Mouse (Mus musculus): ENCODE results near the gene Ip6k2. TPM values are rescaled to one million over a fixed set of nuclear protein-coding genes. Genes with fewer than 3 reads are reported as not detected.

The Ip6k2 gene
- polyA plus RNA-seq, 1 experiment from 2014 or later, result 88.1 TPM

DNA sequence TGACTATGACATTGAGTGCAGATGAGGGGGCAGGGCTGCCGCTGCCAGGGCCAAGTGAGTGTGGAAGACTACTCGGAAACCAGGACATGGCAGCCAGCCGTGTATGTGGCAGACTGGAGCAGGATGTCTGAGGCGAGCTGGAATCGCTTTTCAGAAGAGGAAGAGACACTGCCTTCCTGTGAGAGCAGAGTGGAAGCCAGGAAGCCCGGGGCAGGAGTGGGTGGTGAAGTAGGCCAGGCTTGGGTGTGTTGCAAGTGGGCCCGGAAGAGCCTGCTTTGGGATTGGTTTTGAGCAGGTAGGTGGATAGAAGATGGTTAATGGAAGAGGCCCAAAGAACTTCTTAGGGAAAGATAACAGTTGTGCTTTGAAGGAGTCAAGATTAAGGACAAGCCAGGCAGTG, 32.0 kb downstream of the Ip6k2 start:
- Histone ChIP-seq H3K9ac (no peak overlapping the region), H3K27me3 (ENCODE audit: insufficient read depth, low read length) (no peaks in the 10 kb centered on the region), H3K4me1 (ENCODE audit: insufficient read depth) (no peaks in the 10 kb centered on the region), H3K9me3 (ENCODE audit: low read depth, low read length) (no peaks in the 10 kb centered on the region), H3K27ac (ENCODE audit: low read depth) (no peak overlapping the region), H3K4me2 (no peak overlapping the region), H3K4me3 (ENCODE audit: low read depth, low read length) (no peak overlapping the region), H3K36me3 (ENCODE audit: insufficient read depth) (peaks cover 63% of the 10 kb centered on the region)
- TF ChIP-seq CTCF (IDR thresholded peaks at IDR 0.05; ENCODE audit: low read depth), result no peak
- 80% methylated on average over 7 of the region's 7 CpGs for WGBS
- ATAC-seq (ENCODE audit: insufficient read depth) (no peak), DNase-seq (no peak)

DNA sequence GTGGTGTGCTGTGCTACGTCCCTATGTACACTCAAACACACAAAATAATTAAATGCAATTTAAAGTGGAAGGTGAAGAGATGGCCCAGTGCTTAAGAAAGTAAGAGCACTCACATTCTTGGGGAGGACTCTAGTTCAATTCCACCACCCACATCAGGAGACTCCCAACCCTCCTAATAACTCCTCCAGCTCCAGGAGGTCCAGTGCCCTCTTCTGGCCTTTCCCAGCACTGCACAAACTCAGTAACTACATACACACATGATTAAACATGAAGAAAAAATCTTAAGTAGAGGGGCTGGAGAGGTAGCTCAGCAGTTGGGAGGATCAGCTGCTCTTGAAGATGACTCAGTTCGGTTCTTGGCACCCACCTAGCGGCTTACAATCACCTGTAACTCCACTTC, 35.9 kb downstream of the Ip6k2 start:
- Histone ChIP-seq H3K4me2 (no peak overlapping the region), H3K9ac (no peak overlapping the region), H3K4me1 (ENCODE audit: insufficient read depth) (no peaks in the 10 kb centered on the region), H3K4me3 (ENCODE audit: low read depth, low read length) (no peak overlapping the region), H3K9me3 (ENCODE audit: low read depth, low read length) (no peaks in the 10 kb centered on the region), H3K36me3 (ENCODE audit: insufficient read depth) (peaks cover 32% of the 10 kb centered on the region), H3K27me3 (ENCODE audit: insufficient read depth, low read length) (peaks cover 15% of the 10 kb centered on the region), H3K27ac (ENCODE audit: low read depth) (no peak overlapping the region)
- WGBS, result 60% methylated on average over 3 of the region's 3 CpGs
- no peak for ATAC-seq (ENCODE audit: insufficient read depth)
- DNase-seq, result peak; percentile 74
- peak; percentile 69 for TF ChIP-seq CTCF (IDR thresholded peaks at IDR 0.05; ENCODE audit: low read depth)

DNA sequence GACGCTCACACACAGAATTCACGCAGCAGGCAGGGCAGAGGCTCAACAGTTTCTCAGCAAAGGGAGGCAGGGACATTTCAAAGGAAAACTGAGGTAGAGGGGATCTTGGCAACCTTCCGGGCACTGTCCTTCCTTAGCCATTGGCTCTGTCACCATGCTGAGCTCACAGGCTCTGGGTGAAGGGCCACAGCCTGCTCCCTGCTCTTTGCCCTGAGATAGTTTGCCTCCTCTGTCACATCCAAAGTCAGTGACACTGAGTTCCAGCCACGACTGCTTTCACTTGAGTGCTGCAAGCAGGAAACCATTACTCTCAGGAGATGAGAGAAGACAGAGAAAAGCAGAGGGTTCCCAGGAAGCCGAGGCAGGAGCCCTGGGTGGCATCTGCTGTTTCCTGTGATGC, 36.5 kb downstream of the Ip6k2 start:
- no peak overlapping the region for H3K4me2 ChIP-seq
- peaks cover 21% of the 10 kb centered on the region for H3K27me3 ChIP-seq (ENCODE audit: insufficient read depth, low read length)
- no peak overlapping the region for H3K27ac ChIP-seq (ENCODE audit: low read depth)
- no peak overlapping the region for H3K4me3 ChIP-seq (ENCODE audit: low read depth, low read length)
- H3K9me3 ChIP-seq (ENCODE audit: low read depth, low read length), result no peaks in the 10 kb centered on the region
- no peak for TF ChIP-seq CTCF (IDR thresholded peaks at IDR 0.05; ENCODE audit: low read depth)
- no peak for ATAC-seq (ENCODE audit: insufficient read depth)
- no peak overlapping the region for H3K9ac ChIP-seq
- no peak for DNase-seq
- H3K36me3 ChIP-seq (ENCODE audit: insufficient read depth), result peaks cover 26% of the 10 kb centered on the region
- WGBS, result 58% methylated on average over 5 of the region's 5 CpGs
- no peaks in the 10 kb centered on the region for H3K4me1 ChIP-seq (ENCODE audit: insufficient read depth)

DNA sequence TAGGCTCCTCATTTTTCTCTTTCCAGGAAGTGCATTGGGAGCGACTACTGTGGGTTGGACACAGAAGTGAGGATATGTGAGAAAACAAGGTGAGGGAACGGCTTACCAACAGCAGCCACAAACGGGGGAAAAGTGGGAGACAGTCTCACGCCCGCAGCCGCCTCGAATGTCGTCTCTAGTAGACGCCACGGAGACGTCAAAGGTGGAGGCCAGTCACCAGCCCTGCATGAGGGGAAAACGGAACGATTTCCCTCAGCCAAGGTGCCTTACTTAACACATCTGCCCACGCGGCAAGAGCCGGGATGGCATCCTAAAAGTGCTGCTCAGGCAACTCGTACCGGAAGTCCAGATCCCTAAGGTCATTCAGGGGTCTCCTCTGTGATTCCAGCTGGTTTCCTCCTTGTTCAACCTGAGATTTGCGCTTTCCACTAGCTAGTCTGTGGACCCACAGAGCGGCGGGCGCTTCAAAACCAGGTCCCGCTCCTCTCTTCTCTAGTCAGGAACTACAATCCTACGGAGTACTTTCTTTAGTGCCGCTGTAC, 40.6 kb downstream of the Ip6k2 start:
- TF ChIP-seq CTCF (IDR thresholded peaks at IDR 0.05; ENCODE audit: low read depth), result no peak
- ATAC-seq (ENCODE audit: insufficient read depth), result no peak
- H3K27me3 ChIP-seq (ENCODE audit: insufficient read depth, low read length), result peaks cover 62% of the 10 kb centered on the region
- no peak for DNase-seq
- no peak overlapping the region for H3K4me3 ChIP-seq (ENCODE audit: low read depth, low read length)
- WGBS, result 4% methylated on average over 25 of the region's 25 CpGs
- no peak overlapping the region for H3K4me2 ChIP-seq
- no peak overlapping the region for H3K27ac ChIP-seq (ENCODE audit: low read depth)
- H3K4me1 ChIP-seq (ENCODE audit: insufficient read depth), result no peaks in the 10 kb centered on the region
- no peak overlapping the region for H3K9ac ChIP-seq
- no peaks in the 10 kb centered on the region for H3K9me3 ChIP-seq (ENCODE audit: low read depth, low read length)
- H3K36me3 ChIP-seq (ENCODE audit: insufficient read depth), result no peaks in the 10 kb centered on the region

DNA sequence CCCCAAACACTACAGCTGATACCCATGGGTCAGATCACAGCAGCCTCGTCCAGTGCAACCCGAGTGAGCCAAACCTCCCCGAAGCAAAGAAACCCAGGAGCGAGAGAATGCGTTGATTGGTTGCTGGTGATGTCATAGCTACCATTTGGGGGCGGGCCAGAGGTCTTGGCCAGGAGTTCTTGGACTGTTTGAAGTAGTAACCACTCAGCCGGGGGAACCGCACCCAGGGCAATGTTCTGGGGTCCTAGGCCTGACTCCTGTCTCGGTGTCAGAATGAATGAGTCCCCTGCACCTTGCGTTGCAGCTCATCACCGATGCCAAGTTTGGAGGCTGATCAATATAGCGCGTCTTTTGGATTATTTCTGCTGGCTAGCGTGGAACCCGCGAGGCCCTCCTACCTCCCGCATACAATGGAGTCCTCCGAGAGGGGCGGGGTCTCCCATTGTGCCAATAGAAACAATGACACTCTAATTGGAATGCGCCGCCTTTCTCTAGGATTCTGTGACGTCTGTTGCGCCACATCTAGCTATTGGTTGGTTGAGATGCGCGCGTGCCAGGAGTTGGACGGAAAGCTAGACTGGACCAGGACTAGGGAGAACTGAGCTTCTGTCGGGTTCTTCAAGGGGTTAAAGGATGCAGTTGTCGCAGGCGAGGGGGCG, 41.3 kb downstream of the Ip6k2 start:
- no peaks in the 10 kb centered on the region for H3K9me3 ChIP-seq (ENCODE audit: low read depth, low read length)
- H3K27ac ChIP-seq (ENCODE audit: low read depth), result no peak overlapping the region
- no peak for ATAC-seq (ENCODE audit: insufficient read depth)
- H3K27me3 ChIP-seq (ENCODE audit: insufficient read depth, low read length), result peaks cover 65% of the 10 kb centered on the region
- no peaks in the 10 kb centered on the region for H3K36me3 ChIP-seq (ENCODE audit: insufficient read depth)
- H3K9ac ChIP-seq, result no peak overlapping the region
- TF ChIP-seq CTCF (IDR thresholded peaks at IDR 0.05; ENCODE audit: low read depth), result no peak
- H3K4me2 ChIP-seq, result no peak overlapping the region
- H3K4me3 ChIP-seq (ENCODE audit: low read depth, low read length), result 0 out of 2 replicates have a peak overlapping the region, but pooled peaks have one; percentile 0
- DNase-seq, result no peak
- under 1% methylated on average over 31 of the region's 31 CpGs for WGBS
- H3K4me1 ChIP-seq (ENCODE audit: insufficient read depth), result no peaks in the 10 kb centered on the region

DNA sequence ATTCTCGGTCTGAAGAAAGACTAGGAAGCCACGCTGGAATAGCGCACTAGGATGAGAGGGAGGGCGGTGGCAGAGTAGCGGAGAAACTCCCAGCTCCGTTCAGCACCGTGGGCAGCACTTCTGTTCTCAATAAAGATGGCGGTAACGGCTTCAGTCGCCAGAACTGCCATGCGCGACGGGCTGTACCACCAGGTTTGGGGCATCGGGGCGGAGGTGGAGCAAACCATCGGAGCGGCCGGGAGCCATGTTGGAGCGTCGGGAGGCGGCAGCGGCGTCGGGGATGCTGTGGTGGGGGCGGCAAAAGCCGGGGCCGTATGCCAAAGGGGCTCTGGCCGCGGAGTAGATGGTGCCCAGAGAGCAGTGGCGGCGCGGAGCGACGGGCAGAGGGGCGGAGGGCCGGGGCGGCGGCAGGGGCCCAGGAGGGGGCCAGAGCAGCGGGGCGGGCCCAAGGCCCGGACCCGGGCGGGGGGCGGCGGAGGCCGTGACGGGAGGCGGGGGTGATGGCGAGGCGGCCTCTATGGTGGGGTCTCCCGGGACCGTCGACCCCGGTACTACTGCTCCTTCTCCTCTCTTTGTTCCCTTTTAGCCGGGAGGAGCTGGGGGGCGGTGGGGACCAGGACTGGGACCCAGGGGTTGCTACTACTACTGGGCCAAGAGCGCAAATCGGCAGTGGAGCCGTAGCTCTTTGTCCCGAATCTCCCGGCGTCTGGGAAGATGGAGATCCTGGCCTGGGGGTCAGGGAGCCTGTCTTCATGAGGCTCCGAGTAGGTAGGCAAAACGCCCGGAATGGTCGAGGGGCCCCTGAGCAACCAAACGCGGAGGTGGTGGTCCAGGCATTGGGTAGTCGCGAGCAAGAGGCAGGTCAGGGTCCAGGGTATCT, 42.5 kb downstream of the Ip6k2 start, which contains the start of gene Celsr3:
Gene Celsr3 (plus strand): TSS at position 501 of the 880 bp plus-strand sequence.
- WGBS, result 2% methylated on average over 51 of the region's 70 CpGs
- DNase-seq (peak; percentile 85), ATAC-seq (ENCODE audit: insufficient read depth) (peak; percentile 53; the same call in 1 of the 2 replicates)
- Histone ChIP-seq H3K27ac (ENCODE audit: low read depth) (no peak within 1 kb of the TSS), H3K36me3 (ENCODE audit: insufficient read depth) (no peaks in the 10 kb centered on the region), H3K27me3 (ENCODE audit: insufficient read depth, low read length) (peaks cover 71% of the 10 kb centered on the region), H3K4me3 (ENCODE audit: low read depth, low read length) (peak within 1 kb of the TSS; percentile 38), H3K4me1 (ENCODE audit: insufficient read depth) (no peaks in the 10 kb centered on the region), H3K4me2 (peak within 1 kb of the TSS; percentile 78), H3K9ac (no peak within 1 kb of the TSS), H3K9me3 (ENCODE audit: low read depth, low read length) (no peaks in the 10 kb centered on the region)
- TF ChIP-seq CTCF (IDR thresholded peaks at IDR 0.05; ENCODE audit: low read depth), result no peak

All from lung, embryonic 14.5 days (tissue).